Mouse (Mus musculus) CH12.LX (cell line): ENCODE results near the gene Gm5142.

Experiments used
- CHD1 ChIP-seq: IDR thresholded peaks from 2 replicates; pipeline ENCODE4 v1.6.1; 2012; ENCODE audit warnings: low read depth, low read length, improper control_type of control experiment, inconsistent platforms
- CTCF ChIP-seq, 2 experiments: IDR thresholded peaks in 1 of 2; conservative IDR thresholded peaks in 1 of 2; 2 replicates each; pipeline ENCODE4 v1.5.1; 2011 to 2012; ENCODE audit warnings: low read depth in 2 of 2, low read length in 2 of 2, improper control_type of control experiment in 1 of 2, inconsistent platforms in 1 of 2, mild to moderate bottlenecking in 1 of 2, moderate library complexity in 1 of 2
- EP300 ChIP-seq: IDR thresholded peaks from 2 replicates; pipeline ENCODE4 v1.6.1; 2011; ENCODE audit warnings: low read length, improper control_type of control experiment
- MAX ChIP-seq: IDR thresholded peaks from 2 replicates; pipeline ENCODE4 v1.6.1; 2011; ENCODE audit warnings: low read length, improper control_type of control experiment
- SMC3 ChIP-seq: IDR thresholded peaks from 2 replicates; pipeline ENCODE4 v1.6.1; 2011; ENCODE audit warnings: low read depth, low read length, improper control_type of control experiment
- TCF12 ChIP-seq: IDR thresholded peaks from 2 replicates; pipeline ENCODE4 v1.6.1; 2014; ENCODE audit warnings: low read depth, mild to moderate bottlenecking, inconsistent platforms, low read length, improper control_type of control experiment
- USF2 ChIP-seq: conservative IDR thresholded peaks from 2 replicates; pipeline ENCODE4 v1.6.1; 2011; ENCODE audit warnings: low read depth, low read length, improper control_type of control experiment

GRCm38 (mm10) chr14:59182732-59183131 is 4.2 kb upstream of the Gm5142 start:
- TF ChIP-seq CHD1 = no peak
- TF ChIP-seq MAX = no peak
- TF ChIP-seq CTCF (conservative IDR thresholded peaks at IDR 0.05 in 1 of 2, IDR thresholded peaks at IDR 0.05 in 1 of 2; ENCODE audit: low read depth in 2 of 2, low read length in 2 of 2) = no peak
- TF ChIP-seq EP300 = no peak
- no peak for TF ChIP-seq SMC3
- TF ChIP-seq USF2 = no peak
- TF ChIP-seq TCF12 = no peak
